Mouse (Mus musculus): ENCODE measurements around the gene Pcbd2. TPM values are rescaled to one million over a fixed set of nuclear protein-coding genes. Genes with fewer than 3 reads are reported as not detected.

Pcbd2 gene
- total RNA-seq (2014; rRNA removed) (7.2 and 8.6 TPM in 2 replicates), polyA plus RNA-seq (2015; fragmentation: Nextera tagmentation; extraction: Ambion mirVana) (28.2 and 30.6 TPM in 2 replicates)

- under 1% methylated on average over 56 of the region's 73 CpGs for WGBS
- no peak for TF ChIP-seq CTCF (IDR thresholded peaks at IDR 0.05)
- ATAC-seq (ENCODE audit: low FRiP score) (peak; percentile 91), DNase-seq (ENCODE audit: low spot score) (peak; percentile 81)
- Histone ChIP-seq H3K9me3 (ENCODE audit: low read length) (no peaks in the 10 kb centered on the region), H3K9ac (replicated peaks; ENCODE audit: low read length, poor library complexity, severe bottlenecking) (peak within 1 kb of the TSS; percentile 63), H3K27ac (ENCODE audit: low read depth, low read length) (peak within 1 kb of the TSS; percentile 88), H3K36me3 (ENCODE audit: insufficient read depth, low read length) (peaks cover 14% of the 10 kb centered on the region; the same call in 1 of the 2 replicates), H3K27me3 (ENCODE audit: insufficient read depth, low read length) (no peaks in the 10 kb centered on the region), H3K4me3 (ENCODE audit: low read depth, low read length) (peak within 1 kb of the TSS; percentile 56), H3K4me2 (ENCODE audit: low read depth, low read length, poor library complexity, severe bottlenecking) (peak within 1 kb of the TSS; percentile 54), H3K4me1 (ENCODE audit: insufficient read depth, low read length) (no peaks in the 10 kb centered on the region)
Measured at GRCm38 (mm10) chr13:55727120-55727838, at the start of gene Pcbd2. Pcbd2 (plus strand) TSS chr13:55727368.

DNA sequence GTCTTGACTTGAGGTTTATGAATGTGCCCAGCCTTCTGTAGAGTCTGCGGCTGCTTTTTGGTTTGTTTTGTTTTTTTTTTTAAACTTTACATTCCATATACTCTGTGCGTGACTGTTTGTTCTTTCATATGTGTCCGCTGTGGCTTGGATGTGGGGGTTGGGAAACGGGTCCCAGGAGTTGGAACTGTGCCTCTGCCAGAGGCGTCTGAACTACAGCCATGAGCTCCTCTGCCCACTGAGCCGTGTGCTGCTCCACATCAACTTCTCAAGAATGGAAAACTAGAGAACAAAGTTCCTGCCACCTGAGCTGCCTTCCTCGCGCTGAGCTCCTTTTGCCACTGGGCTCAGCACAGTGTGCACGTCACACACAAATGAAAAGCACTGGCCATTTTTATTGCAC, 45.0 kb upstream of the Pcbd2 start:
- H3K27ac ChIP-seq (ENCODE audit: low read depth, low read length), result no peak overlapping the region
- H3K27me3 ChIP-seq (ENCODE audit: insufficient read depth, low read length), result no peaks in the 10 kb centered on the region
- H3K36me3 ChIP-seq (ENCODE audit: insufficient read depth, low read length), result peaks cover 35% of the 10 kb centered on the region
- no peak for TF ChIP-seq CTCF (IDR thresholded peaks at IDR 0.05)
- 89% methylated on average over 9 of the region's 9 CpGs for WGBS
- ATAC-seq (ENCODE audit: low FRiP score) (no peak), DNase-seq (ENCODE audit: low spot score) (no peak)
- no peak overlapping the region for H3K4me3 ChIP-seq (ENCODE audit: low read depth, low read length)
- no peak overlapping the region for H3K9ac ChIP-seq (replicated peaks; ENCODE audit: low read length, poor library complexity, severe bottlenecking)
- no peak overlapping the region for H3K4me2 ChIP-seq (ENCODE audit: low read depth, low read length, poor library complexity, severe bottlenecking)
- no peaks in the 10 kb centered on the region for H3K9me3 ChIP-seq (ENCODE audit: low read length)
- no peaks in the 10 kb centered on the region for H3K4me1 ChIP-seq (ENCODE audit: insufficient read depth, low read length)

GRCm38 (mm10) chr13:55683581-55683980, 43.6 kb upstream of the Pcbd2 start:
- Histone ChIP-seq H3K36me3 (ENCODE audit: insufficient read depth, low read length) (peaks cover 22% of the 10 kb centered on the region; the same call in 1 of the 2 replicates), H3K27ac (ENCODE audit: low read depth, low read length) (no peak overlapping the region), H3K27me3 (ENCODE audit: insufficient read depth, low read length) (no peaks in the 10 kb centered on the region), H3K9me3 (ENCODE audit: low read length) (no peaks in the 10 kb centered on the region), H3K9ac (replicated peaks; ENCODE audit: low read length, poor library complexity, severe bottlenecking) (no peak overlapping the region), H3K4me2 (ENCODE audit: low read depth, low read length, poor library complexity, severe bottlenecking) (no peak overlapping the region), H3K4me3 (ENCODE audit: low read depth, low read length) (no peak overlapping the region), H3K4me1 (ENCODE audit: insufficient read depth, low read length) (no peaks in the 10 kb centered on the region)
- no peak for ATAC-seq (ENCODE audit: low FRiP score)
- WGBS, result 90% methylated on average over 3 of the region's 3 CpGs
- TF ChIP-seq CTCF (IDR thresholded peaks at IDR 0.05), result no peak
- DNase-seq (ENCODE audit: low spot score), result no peak

GRCm38 (mm10) chr13:55686107-55686633, 41.0 kb upstream of the Pcbd2 start:
- 66% methylated on average over 9 of the region's 9 CpGs for WGBS
- Histone ChIP-seq H3K4me3 (ENCODE audit: low read depth, low read length) (no peak overlapping the region), H3K4me2 (ENCODE audit: low read depth, low read length, poor library complexity, severe bottlenecking) (no peak overlapping the region), H3K27ac (ENCODE audit: low read depth, low read length) (peak overlapping the region; percentile 55), H3K36me3 (ENCODE audit: insufficient read depth, low read length) (no peaks in the 10 kb centered on the region), H3K4me1 (ENCODE audit: insufficient read depth, low read length) (no peaks in the 10 kb centered on the region), H3K27me3 (ENCODE audit: insufficient read depth, low read length) (no peaks in the 10 kb centered on the region), H3K9me3 (ENCODE audit: low read length) (no peaks in the 10 kb centered on the region), H3K9ac (replicated peaks; ENCODE audit: low read length, poor library complexity, severe bottlenecking) (no peak overlapping the region)
- TF ChIP-seq CTCF (IDR thresholded peaks at IDR 0.05), result no peak
- peak; percentile 52; the same call in 1 of the 2 replicates for ATAC-seq (ENCODE audit: low FRiP score)
- DNase-seq (ENCODE audit: low spot score), result peak; percentile 68

DNA sequence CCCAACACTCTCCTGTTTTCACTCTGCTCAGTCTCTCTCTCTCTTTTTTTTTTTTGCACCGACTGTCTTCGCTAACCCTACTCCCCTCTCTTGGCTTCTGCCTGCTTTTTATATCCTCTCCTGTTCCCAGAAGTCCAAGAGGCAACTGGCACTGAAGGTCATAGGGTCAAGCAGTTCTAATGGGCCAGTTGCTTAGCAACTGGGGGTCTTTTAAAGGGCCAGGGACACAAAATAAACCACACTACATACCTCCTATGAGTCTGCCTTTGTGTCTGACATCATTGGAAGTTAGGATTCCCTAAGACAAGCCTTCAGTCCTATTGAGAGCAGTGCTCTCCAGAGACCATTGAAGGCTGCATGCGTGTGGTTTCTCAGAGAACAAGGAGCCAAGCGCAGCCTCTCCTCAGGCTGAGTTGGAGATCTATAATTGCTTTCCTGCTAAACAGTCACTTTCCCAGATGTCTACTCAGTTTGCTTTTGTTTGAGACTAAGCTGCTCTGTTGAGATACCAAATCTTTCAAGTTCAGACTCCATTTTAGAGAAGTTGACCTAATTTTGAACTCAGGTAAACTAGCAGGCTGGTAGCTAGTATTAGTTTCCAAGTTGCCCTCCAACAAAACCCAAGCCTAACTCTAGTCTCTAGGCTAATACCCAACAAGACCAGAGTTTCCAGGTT, 39.1 kb upstream of the Pcbd2 start:
- TF ChIP-seq CTCF (IDR thresholded peaks at IDR 0.05), result no peak
- Histone ChIP-seq H3K36me3 (ENCODE audit: insufficient read depth, low read length) (no peaks in the 10 kb centered on the region), H3K4me2 (ENCODE audit: low read depth, low read length, poor library complexity, severe bottlenecking) (no peak overlapping the region), H3K4me3 (ENCODE audit: low read depth, low read length) (no peak overlapping the region), H3K27me3 (ENCODE audit: insufficient read depth, low read length) (no peaks in the 10 kb centered on the region), H3K4me1 (ENCODE audit: insufficient read depth, low read length) (no peaks in the 10 kb centered on the region), H3K9ac (replicated peaks; ENCODE audit: low read length, poor library complexity, severe bottlenecking) (no peak overlapping the region; the same call in 1 of the 2 replicates), H3K9me3 (ENCODE audit: low read length) (no peaks in the 10 kb centered on the region), H3K27ac (ENCODE audit: low read depth, low read length) (no peak overlapping the region)
- DNase-seq (ENCODE audit: low spot score) (no peak), ATAC-seq (ENCODE audit: low FRiP score) (no peak)
- 17% methylated on average over 4 of the region's 4 CpGs for WGBS
